Mouse (Mus musculus): ENCODE results near the gene Hs1bp3. TPM values are rescaled to one million over a fixed set of nuclear protein-coding genes. Genes with fewer than 3 reads are reported as not detected.
A peak's percentile ranks its signal among the peaks of the same experiment; 100 is the strongest.

Hs1bp3 gene
- total RNA-seq, 1 experiment from 2014 or later, result 7.7 TPM

GRCm38 (mm10) chr12:8300111-8300480 is 13.1 kb upstream of the Hs1bp3 start:
- no peak for ATAC-seq (replicated peaks in 1 of 2; ENCODE audit: insufficient read depth in 1 of 2, low FRiP score in 2 of 2, low TSS enrichment in 1 of 2, low read depth in 1 of 2, poor library complexity in 2 of 2, severe bottlenecking in 2 of 2)

GRCm38 (mm10) chr12:8300521-8300920 is 12.7 kb upstream of the Hs1bp3 start:
- no peak for ATAC-seq (replicated peaks in 1 of 2; ENCODE audit: insufficient read depth in 1 of 2, low FRiP score in 2 of 2, low TSS enrichment in 1 of 2, low read depth in 1 of 2, poor library complexity in 2 of 2, severe bottlenecking in 2 of 2)

GRCm38 (mm10) chr12:8301011-8301814 is 12.0 kb upstream of the Hs1bp3 start:
- no peak for ATAC-seq (replicated peaks in 1 of 2; ENCODE audit: insufficient read depth in 1 of 2, low FRiP score in 2 of 2, low TSS enrichment in 1 of 2, low read depth in 1 of 2, poor library complexity in 2 of 2, severe bottlenecking in 2 of 2)

GRCm38 (mm10) chr12:8301841-8302431 is 11.3 kb upstream of the Hs1bp3 start, which contains the start of gene Gdf7:
Gdf7 (minus strand) TSS chr12:8301954.
- ATAC-seq (replicated peaks in 1 of 2; ENCODE audit: insufficient read depth in 1 of 2, low FRiP score in 2 of 2, low TSS enrichment in 1 of 2, low read depth in 1 of 2, poor library complexity in 2 of 2, severe bottlenecking in 2 of 2), result 0 out of 4 replicates have a peak, but pooled peaks of 1 of the 2 experiments have one; percentile 1

- ATAC-seq (replicated peaks in 1 of 2; ENCODE audit: insufficient read depth in 1 of 2, low FRiP score in 2 of 2, low TSS enrichment in 1 of 2, low read depth in 1 of 2, poor library complexity in 2 of 2, severe bottlenecking in 2 of 2), result no peak
Measured at GRCm38 (mm10) chr12:8305258-8305657, 8.0 kb upstream of the Hs1bp3 start.

DNA sequence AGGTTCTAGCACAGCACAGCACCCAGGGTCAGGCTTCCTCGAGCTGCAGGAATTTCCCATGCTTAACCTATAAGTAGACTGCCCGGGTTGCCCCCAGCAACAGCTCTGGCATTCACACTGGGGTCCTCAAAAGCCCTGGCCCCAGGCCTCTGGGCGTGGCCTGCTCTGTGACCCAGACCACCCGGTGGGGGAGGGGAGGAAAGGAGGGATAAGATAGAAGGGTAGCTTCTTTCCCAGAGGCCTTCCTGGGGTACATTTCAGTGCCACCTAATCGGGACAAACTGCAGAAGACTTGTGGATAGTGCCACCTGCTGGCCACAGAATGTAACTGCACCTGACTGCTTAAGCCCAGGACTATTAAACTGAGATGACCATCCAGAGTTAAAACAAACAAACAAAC is 6.8 kb upstream of the Hs1bp3 start:
- peak; percentile 43 to 70; a peak in 3 of 4 replicates for ATAC-seq (replicated peaks in 1 of 2; ENCODE audit: insufficient read depth in 1 of 2, low FRiP score in 2 of 2, low TSS enrichment in 1 of 2, low read depth in 1 of 2, poor library complexity in 2 of 2, severe bottlenecking in 2 of 2)

DNA sequence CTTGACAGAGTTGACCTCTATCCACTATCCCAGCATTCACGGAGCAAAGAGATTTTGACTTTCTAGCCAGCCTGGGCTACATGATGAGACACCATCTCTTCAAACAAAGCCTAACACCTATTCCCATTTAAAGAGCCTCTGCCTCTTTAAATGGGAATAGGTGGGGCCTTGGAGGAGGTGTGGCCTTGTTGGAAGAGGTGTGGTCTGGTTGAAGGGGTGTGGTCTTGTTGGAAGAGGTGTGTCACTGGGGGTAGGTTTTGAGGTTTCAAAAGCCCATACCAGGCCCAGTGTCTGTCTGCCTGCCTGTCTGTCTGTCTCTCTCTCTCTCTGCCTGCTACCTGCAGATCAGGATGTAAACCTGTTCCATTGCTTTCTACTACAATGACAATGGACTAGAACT is 6.3 kb upstream of the Hs1bp3 start:
- no peak for ATAC-seq (replicated peaks in 1 of 2; ENCODE audit: insufficient read depth in 1 of 2, low FRiP score in 2 of 2, low TSS enrichment in 1 of 2, low read depth in 1 of 2, poor library complexity in 2 of 2, severe bottlenecking in 2 of 2)

DNA sequence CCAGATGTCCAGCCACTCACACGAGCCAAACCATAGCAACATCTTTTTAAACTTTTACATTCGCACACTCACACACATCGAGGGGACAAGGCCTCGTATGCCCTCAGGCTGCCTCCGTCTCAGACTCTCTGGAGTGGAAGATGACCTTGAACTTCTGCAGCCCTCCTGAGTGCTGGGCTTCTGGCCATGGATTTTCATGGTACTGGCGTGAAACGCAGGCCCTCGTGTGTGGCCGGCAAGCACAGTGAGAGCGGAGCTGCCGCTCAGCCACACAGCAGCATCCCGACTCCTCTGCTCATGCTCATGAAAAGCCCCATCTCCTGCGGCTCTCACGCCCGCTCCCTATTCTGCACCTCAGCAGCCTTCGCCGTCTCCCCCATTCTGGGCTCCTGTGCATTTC is 2.2 kb upstream of the Hs1bp3 start:
- no peak for ATAC-seq (replicated peaks in 1 of 2; ENCODE audit: insufficient read depth in 1 of 2, low FRiP score in 2 of 2, low TSS enrichment in 1 of 2, low read depth in 1 of 2, poor library complexity in 2 of 2, severe bottlenecking in 2 of 2)

DNA sequence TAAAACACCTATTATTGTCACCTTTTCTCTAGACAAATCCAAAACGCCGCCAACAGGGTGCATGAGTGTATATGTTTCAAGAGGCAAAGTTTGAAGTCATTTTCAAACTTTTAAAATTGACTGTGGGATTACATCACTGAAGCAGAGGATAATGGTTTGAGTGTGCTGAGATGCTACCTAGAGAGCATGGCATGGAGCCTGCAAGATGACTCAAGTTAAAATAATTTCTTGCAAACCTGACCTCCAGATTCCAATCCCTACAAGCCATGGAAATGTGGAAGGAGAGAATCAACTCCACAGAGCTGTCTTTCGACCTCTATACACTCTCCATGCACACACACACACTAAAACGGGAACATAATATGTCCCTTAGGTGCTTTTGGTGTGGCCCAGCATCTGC is 966 bp upstream of the Hs1bp3 start:
- ATAC-seq (replicated peaks in 1 of 2; ENCODE audit: insufficient read depth in 1 of 2, low FRiP score in 2 of 2, low TSS enrichment in 1 of 2, low read depth in 1 of 2, poor library complexity in 2 of 2, severe bottlenecking in 2 of 2), result no peak

DNA sequence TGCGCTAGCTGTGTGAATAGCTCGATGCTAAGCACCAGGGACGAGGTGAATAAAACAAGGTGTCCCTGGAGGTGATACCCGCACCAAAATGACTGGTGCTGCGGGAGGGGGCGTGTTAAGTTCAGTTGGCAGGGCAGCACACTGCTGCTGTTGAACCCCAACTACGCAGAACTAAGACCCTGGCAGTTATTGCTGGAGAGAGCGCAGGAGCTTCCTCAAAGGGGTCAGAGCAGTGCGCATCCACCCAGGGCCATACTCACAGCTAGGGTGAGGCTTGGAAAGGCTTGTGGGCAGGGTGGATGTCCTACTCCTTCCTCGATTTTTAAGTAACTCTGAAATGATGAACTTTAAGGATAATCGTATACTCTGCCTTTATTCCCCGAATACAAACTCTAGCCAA is 541 bp downstream of the Hs1bp3 start:
- ATAC-seq (replicated peaks in 1 of 2; ENCODE audit: insufficient read depth in 1 of 2, low FRiP score in 2 of 2, low TSS enrichment in 1 of 2, low read depth in 1 of 2, poor library complexity in 2 of 2, severe bottlenecking in 2 of 2), result peak; percentile 26 to 40; a peak in 3 of 4 replicates

- no peak for ATAC-seq (replicated peaks in 1 of 2; ENCODE audit: insufficient read depth in 1 of 2, low FRiP score in 2 of 2, low TSS enrichment in 1 of 2, low read depth in 1 of 2, poor library complexity in 2 of 2, severe bottlenecking in 2 of 2)
Measured at GRCm38 (mm10) chr12:8316541-8316940, 3.3 kb downstream of the Hs1bp3 start.

GRCm38 (mm10) chr12:8320084-8320713 is 7.0 kb downstream of the Hs1bp3 start:
- peak; percentile 85 to 87 for ATAC-seq (replicated peaks in 1 of 2; ENCODE audit: insufficient read depth in 1 of 2, low FRiP score in 2 of 2, low TSS enrichment in 1 of 2, low read depth in 1 of 2, poor library complexity in 2 of 2, severe bottlenecking in 2 of 2)

DNA sequence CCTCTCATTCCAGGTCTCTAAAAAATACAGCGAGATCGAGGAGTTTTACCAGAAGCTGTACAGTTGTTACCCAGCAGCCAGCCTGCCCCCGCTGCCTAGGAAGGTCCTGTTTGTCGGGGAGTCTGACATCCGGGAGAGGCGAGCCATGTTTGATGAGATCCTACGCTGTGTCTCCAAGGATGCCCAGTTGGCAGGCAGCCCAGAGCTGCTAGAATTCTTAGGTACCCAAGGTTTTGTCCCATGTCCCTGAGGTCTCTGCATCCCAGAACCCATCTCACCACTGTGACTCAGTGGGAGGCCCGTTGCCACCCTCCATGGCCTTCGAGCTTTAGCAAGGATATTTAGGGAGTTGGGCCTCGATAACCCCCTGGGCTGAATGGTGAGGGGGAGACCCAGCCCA is 8.3 kb downstream of the Hs1bp3 start:
- no peak for ATAC-seq (replicated peaks in 1 of 2; ENCODE audit: insufficient read depth in 1 of 2, low FRiP score in 2 of 2, low TSS enrichment in 1 of 2, low read depth in 1 of 2, poor library complexity in 2 of 2, severe bottlenecking in 2 of 2)

DNA sequence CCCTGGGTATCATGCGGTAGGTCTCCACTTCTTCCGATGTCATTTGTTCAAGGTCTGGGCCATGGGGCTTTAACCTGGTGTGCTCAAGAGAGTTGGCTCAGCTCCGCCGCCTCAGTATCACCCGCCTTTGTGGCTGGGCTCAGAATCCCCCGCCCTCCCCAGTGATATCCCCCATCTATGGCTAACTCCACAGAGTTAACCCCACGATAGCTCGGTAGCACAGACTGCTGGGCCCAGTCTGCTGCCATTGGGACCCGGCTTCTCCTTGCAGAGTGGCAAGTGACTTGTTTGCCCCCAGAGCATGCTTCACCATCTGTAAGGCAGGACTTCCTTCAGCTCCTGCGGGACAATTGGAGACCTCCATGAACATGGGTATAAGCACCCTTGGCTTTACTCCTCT is 10.9 kb downstream of the Hs1bp3 start:
- no peak for ATAC-seq (replicated peaks in 1 of 2; ENCODE audit: insufficient read depth in 1 of 2, low FRiP score in 2 of 2, low TSS enrichment in 1 of 2, low read depth in 1 of 2, poor library complexity in 2 of 2, severe bottlenecking in 2 of 2)

DNA sequence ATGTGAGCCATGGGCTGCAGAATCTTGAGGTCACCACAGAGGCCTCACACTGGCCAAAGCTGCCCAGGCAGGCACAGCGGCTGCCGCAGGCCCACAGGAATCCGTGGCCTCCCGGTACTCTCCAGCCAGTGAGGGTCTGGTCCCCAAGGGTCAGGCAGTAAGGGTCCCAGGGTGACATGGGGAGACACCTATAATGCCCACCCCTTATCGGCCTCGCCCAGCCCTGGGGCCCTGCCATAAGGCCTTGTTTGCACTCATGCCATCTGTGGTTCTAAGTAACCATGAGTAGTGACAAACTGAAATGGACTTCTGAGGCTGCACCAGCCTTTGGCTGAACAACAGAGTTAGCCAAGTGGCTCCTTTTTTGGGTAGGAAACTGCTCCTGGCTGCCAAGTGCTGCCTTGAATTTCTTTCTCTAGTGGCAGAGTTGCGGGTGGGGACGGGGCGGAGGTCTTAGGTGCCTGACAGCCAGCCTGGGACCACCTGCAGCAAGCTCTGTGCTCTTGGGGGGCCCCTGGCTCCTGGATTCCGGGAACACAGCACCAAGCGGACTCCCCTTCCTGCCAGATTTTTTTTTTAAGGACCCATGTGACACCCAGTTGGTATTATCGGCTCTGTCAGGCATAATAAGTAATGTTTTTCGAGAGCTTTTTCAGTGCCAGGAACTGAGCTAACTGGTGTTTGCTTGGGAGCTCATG is 12.2 kb downstream of the Hs1bp3 start:
- no peak for ATAC-seq (replicated peaks in 1 of 2; ENCODE audit: insufficient read depth in 1 of 2, low FRiP score in 2 of 2, low TSS enrichment in 1 of 2, low read depth in 1 of 2, poor library complexity in 2 of 2, severe bottlenecking in 2 of 2)

GRCm38 (mm10) chr12:8325943-8326522 is 12.8 kb downstream of the Hs1bp3 start:
- ATAC-seq (replicated peaks in 1 of 2; ENCODE audit: insufficient read depth in 1 of 2, low FRiP score in 2 of 2, low TSS enrichment in 1 of 2, low read depth in 1 of 2, poor library complexity in 2 of 2, severe bottlenecking in 2 of 2), result no peak

DNA sequence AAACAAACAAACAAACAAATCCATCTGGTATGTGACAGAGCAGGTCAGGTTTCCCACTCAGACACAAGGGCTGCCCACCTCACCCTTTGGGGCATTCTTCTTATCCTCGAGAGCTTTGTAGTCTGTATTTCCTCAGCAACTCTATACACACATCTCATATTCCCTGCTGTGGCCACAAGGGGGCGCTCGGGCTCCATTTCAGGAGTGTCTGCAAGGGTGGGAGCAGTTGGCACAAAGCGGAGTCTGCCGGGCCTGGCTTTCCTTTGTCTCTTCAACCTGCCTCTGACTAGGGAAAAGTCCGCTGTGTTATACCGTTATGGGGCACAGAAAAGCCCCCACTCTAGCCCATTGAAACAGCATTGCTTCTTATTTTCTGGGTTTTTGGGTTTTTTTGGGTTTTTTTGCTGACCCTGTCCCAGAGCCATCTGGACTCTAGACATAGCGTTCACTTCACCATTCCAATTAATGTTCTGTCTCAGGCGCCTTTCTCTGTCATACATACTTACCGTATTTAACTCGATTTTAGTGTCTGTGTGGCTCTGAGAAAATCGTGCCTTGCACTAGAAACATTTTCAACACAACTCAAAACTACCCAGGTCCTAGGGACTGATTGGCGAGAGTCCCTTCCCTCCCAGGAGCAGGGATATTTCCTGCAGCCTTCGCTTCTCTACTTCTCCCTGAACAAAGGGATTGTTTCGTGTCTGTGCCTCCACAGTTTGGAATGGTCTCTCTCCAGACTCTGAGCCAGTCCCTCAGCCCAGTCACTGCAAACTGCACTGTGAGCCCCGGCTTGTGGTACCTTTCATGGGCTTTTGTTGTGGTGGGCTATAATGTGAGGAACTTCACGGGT is 13.8 kb downstream of the Hs1bp3 start:
- ATAC-seq (replicated peaks in 1 of 2; ENCODE audit: insufficient read depth in 1 of 2, low FRiP score in 2 of 2, low TSS enrichment in 1 of 2, low read depth in 1 of 2, poor library complexity in 2 of 2, severe bottlenecking in 2 of 2), result peak; percentile 93 to 97
